Mouse (Mus musculus): ENCODE measurements around the gene Mccc2.

GRCm38 (mm10) chr13:99937741-99938140, 77.7 kb downstream of the Mccc2 start:
- TF ChIP-seq CTCF (IDR thresholded peaks at IDR 0.05; ENCODE audit: borderline replicate concordance, insufficient read depth, low read length) (no peak), POLR2A (IDR thresholded peaks at IDR 0.05; ENCODE audit: low read depth, low read length) (no peak)
